Mouse (Mus musculus): ENCODE data around the gene H2-Ke6. TPM values are rescaled to one million over a fixed set of nuclear protein-coding genes. Genes with fewer than 3 reads are reported as not detected.

Gene H2-Ke6
- total RNA-seq (2017): 43.8 and 60.6 TPM in 2 replicates

GRCm38 (mm10) chr17:34027656-34028223 is at the start of gene H2-Ke6:
Gene H2-Ke6 (minus strand): TSS chr17:34028060.
- ATAC-seq (replicated peaks; ENCODE audit: low read depth, poor library complexity, severe bottlenecking): peak; percentile 62

GRCm38 (mm10) chr17:34077549-34077948 is 49.7 kb upstream of the H2-Ke6 start:
- ATAC-seq (replicated peaks; ENCODE audit: low read depth, poor library complexity, severe bottlenecking): peak; percentile 60

- peak; percentile 42; the same call in 1 of the 2 replicates for ATAC-seq (replicated peaks; ENCODE audit: low read depth, poor library complexity, severe bottlenecking)
Measured at GRCm38 (mm10) chr17:34075271-34075670, 47.4 kb upstream of the H2-Ke6 start.

- peak; percentile 27 for ATAC-seq (replicated peaks; ENCODE audit: low read depth, poor library complexity, severe bottlenecking)
Measured at GRCm38 (mm10) chr17:34072091-34072490, 44.2 kb upstream of the H2-Ke6 start.

- peak; percentile 33 for ATAC-seq (replicated peaks; ENCODE audit: low read depth, poor library complexity, severe bottlenecking)
Measured at GRCm38 (mm10) chr17:34068864-34069263, 41.0 kb upstream of the H2-Ke6 start.

- peak; percentile 61 for ATAC-seq (replicated peaks; ENCODE audit: low read depth, poor library complexity, severe bottlenecking)
Measured at GRCm38 (mm10) chr17:34057224-34057623, 29.4 kb upstream of the H2-Ke6 start.

GRCm38 (mm10) chr17:34047404-34048050 is 19.7 kb upstream of the H2-Ke6 start:
- peak; percentile 53 for ATAC-seq (replicated peaks; ENCODE audit: low read depth, poor library complexity, severe bottlenecking)

GRCm38 (mm10) chr17:34045941-34046340 is 18.1 kb upstream of the H2-Ke6 start:
- ATAC-seq (replicated peaks; ENCODE audit: low read depth, poor library complexity, severe bottlenecking): no peak

GRCm38 (mm10) chr17:34039562-34040450 is 11.9 kb upstream of the H2-Ke6 start:
- no peak for ATAC-seq (replicated peaks; ENCODE audit: low read depth, poor library complexity, severe bottlenecking)

GRCm38 (mm10) chr17:34038878-34039561 is 11.2 kb upstream of the H2-Ke6 start, which contains the start of gene Col11a2:
Gene Col11a2 (plus strand): TSS chr17:34039437.
- ATAC-seq (replicated peaks; ENCODE audit: low read depth, poor library complexity, severe bottlenecking): peak; percentile 31; the same call in 1 of the 2 replicates

GRCm38 (mm10) chr17:34038440-34038839 is 10.6 kb upstream of the H2-Ke6 start:
- ATAC-seq (replicated peaks; ENCODE audit: low read depth, poor library complexity, severe bottlenecking): no peak

GRCm38 (mm10) chr17:34037241-34037640 is 9.4 kb upstream of the H2-Ke6 start:
- no peak for ATAC-seq (replicated peaks; ENCODE audit: low read depth, poor library complexity, severe bottlenecking)

GRCm38 (mm10) chr17:34036647-34037046 is 8.8 kb upstream of the H2-Ke6 start:
- ATAC-seq (replicated peaks; ENCODE audit: low read depth, poor library complexity, severe bottlenecking): no peak

GRCm38 (mm10) chr17:34035517-34035916 is 7.7 kb upstream of the H2-Ke6 start:
- no peak for ATAC-seq (replicated peaks; ENCODE audit: low read depth, poor library complexity, severe bottlenecking)

GRCm38 (mm10) chr17:34034064-34034463 is 6.2 kb upstream of the H2-Ke6 start:
- peak; percentile 40 for ATAC-seq (replicated peaks; ENCODE audit: low read depth, poor library complexity, severe bottlenecking)

GRCm38 (mm10) chr17:34033441-34033840 is 5.6 kb upstream of the H2-Ke6 start:
- ATAC-seq (replicated peaks; ENCODE audit: low read depth, poor library complexity, severe bottlenecking): no peak

GRCm38 (mm10) chr17:34032806-34033205 is 4.9 kb upstream of the H2-Ke6 start:
- no peak for ATAC-seq (replicated peaks; ENCODE audit: low read depth, poor library complexity, severe bottlenecking)

- ATAC-seq (replicated peaks; ENCODE audit: low read depth, poor library complexity, severe bottlenecking): no peak
Measured at GRCm38 (mm10) chr17:34032174-34032632, 4.3 kb upstream of the H2-Ke6 start.

GRCm38 (mm10) chr17:34031465-34032173 is 3.8 kb upstream of the H2-Ke6 start, which contains the start of the genes Slc39a7 and Rxrb:
Gene Slc39a7 (minus strand): TSS chr17:34031682.
Gene Rxrb (plus strand): TSS chr17:34031812.
- ATAC-seq (replicated peaks; ENCODE audit: low read depth, poor library complexity, severe bottlenecking): peak; percentile 54

All from common myeloid progenitor, adult 5-6 weeks (primary cell).